Mouse (Mus musculus): ENCODE measurements around the gene Nos1. TPM values are rescaled to one million over a fixed set of nuclear protein-coding genes. Genes with fewer than 3 reads are reported as not detected.

Gene Nos1
- 0.59 TPM for polyA plus RNA-seq (2015; fragmentation: Illumina TruSeq; extraction: RNeasy Lipid Tissue Mini Kit (QIAGEN cat#74804); ENCODE audit: insufficient read depth, low replicate concordance)

GRCm38 (mm10) chr5:117780681-117781080 is at the start of gene Nos1:
TSS of gene Nos1 (plus strand) at chr5:117781032.

GRCm38 (mm10) chr5:117976657-117977500 is 196.0 kb downstream of the Nos1 start, which contains the start of gene Fbxo21:
TSS of gene Fbxo21 (plus strand) at chr5:117976730.

Other genes with a start within 250 kb of the Nos1 start
- 15.2 TPM for gene Fbxo21, start 195.7 kb downstream of the Nos1 start, polyA plus RNA-seq (2015; fragmentation: Illumina TruSeq; extraction: RNeasy Lipid Tissue Mini Kit (QIAGEN cat#74804); ENCODE audit: insufficient read depth, low replicate concordance)
- gene Tesc, start 246.7 kb downstream of the Nos1 start, polyA plus RNA-seq (2015; fragmentation: Illumina TruSeq; extraction: RNeasy Lipid Tissue Mini Kit (QIAGEN cat#74804); ENCODE audit: insufficient read depth, low replicate concordance) = 3.4 TPM

All from spleen, adult 10 weeks (tissue).